In genomic region chr5:139378271-139378556, GRCm38 (mm10) we compare ENCODE assay signal across 12 mouse cellular contexts. TPM values are rescaled to one million over a fixed set of nuclear protein-coding genes. Genes with fewer than 3 reads are reported as not detected.
A peak's percentile ranks its signal among the peaks of the same experiment; 100 is the strongest.
DNase-seq lines count a peak whose midpoint lies in the region; ATAC-seq lines count a peak whose summit lies in the region.
"Had no signal": no experiment of that assay in that cellular context is flagged by ENCODE, and none has a peak within 500 bp of the region (broad histone marks: within the 10 kb centered on the region; RNA-seq: fewer than 3 reads in every experiment).

No protein-coding gene starts in this region.

- no peaks in the 10 kb centered on the region for H3K27me3 ChIP-seq in hindbrain, embryonic 13.5 days
- 0 out of 2 replicates have a peak, but pooled peaks cover 9% of the 10 kb centered on the region for H3K27me3 ChIP-seq in hindbrain, embryonic 12.5 days
- H3K27me3 ChIP-seq in midbrain, embryonic 10.5 days (ENCODE audit: low read depth, poor library complexity, severe bottlenecking): 0 out of 2 replicates have a peak, but pooled peaks cover 5% of the 10 kb centered on the region
- no peaks in the 10 kb centered on the region for H3K27me3 ChIP-seq in midbrain, embryonic 16.5 days (ENCODE audit: control insufficient read depth, insufficient read depth, low read depth, low read length)
- H3K27me3 ChIP-seq in limb, embryonic 15.5 days: no peaks in the 10 kb centered on the region

- ATAC-seq in hindbrain, embryonic 13.5 days (ENCODE audit: low FRiP score): no peak
- ATAC-seq in hindbrain, embryonic 12.5 days (ENCODE audit: low FRiP score): no peak
- ATAC-seq in midbrain, embryonic 16.5 days: no peak
- no peak for ATAC-seq in limb, embryonic 15.5 days (ENCODE audit: insufficient number of reproducible peaks, low FRiP score, low TSS enrichment, low read depth)

- WGBS in hindbrain, embryonic 13.5 days: 85% methylated on average over 7 of the region's 7 CpGs
- 87% methylated on average over 7 of the region's 7 CpGs for WGBS in hindbrain, embryonic 12.5 days
- 94% methylated on average over 7 of the region's 7 CpGs for WGBS in midbrain, embryonic 10.5 days
- 90% methylated on average over 7 of the region's 7 CpGs for WGBS in midbrain, embryonic 16.5 days
- WGBS in limb, embryonic 15.5 days: 80% methylated on average over 7 of the region's 7 CpGs

- no peak overlapping the region for H3K4me3 ChIP-seq in hindbrain, embryonic 13.5 days
- no peak overlapping the region for H3K4me3 ChIP-seq in hindbrain, embryonic 12.5 days
- H3K4me3 ChIP-seq in midbrain, embryonic 10.5 days: no peak overlapping the region
- no peak overlapping the region for H3K4me3 ChIP-seq in midbrain, embryonic 16.5 days (ENCODE audit: low read depth, low read length)
- H3K4me3 ChIP-seq in limb, embryonic 15.5 days: no peak overlapping the region
- H3K4me3 ChIP-seq: midbrain, embryonic 12.5 days had no signal

- peak overlapping the region; percentile 27 for H3K27ac ChIP-seq in hindbrain, embryonic 13.5 days
- H3K27ac ChIP-seq in hindbrain, embryonic 12.5 days: no peak overlapping the region; the same call in 1 of the 2 replicates
- H3K27ac ChIP-seq in midbrain, embryonic 10.5 days (replicated peaks): peak overlapping the region; percentile 85; the same call in 1 of the 2 replicates
- H3K27ac ChIP-seq in midbrain, embryonic 16.5 days (ENCODE audit: low read length): no peak overlapping the region
- peak overlapping the region; percentile 75 for H3K27ac ChIP-seq in limb, embryonic 15.5 days

- H3K4me1 ChIP-seq in hindbrain, embryonic 13.5 days (replicated peaks): peaks cover 52% of the 10 kb centered on the region
- peaks cover 39% of the 10 kb centered on the region for H3K4me1 ChIP-seq in hindbrain, embryonic 12.5 days
- H3K4me1 ChIP-seq in midbrain, embryonic 10.5 days: peaks cover 54% of the 10 kb centered on the region
- H3K4me1 ChIP-seq in midbrain, embryonic 16.5 days (ENCODE audit: control insufficient read depth, insufficient read depth, low read length): peaks cover 10% of the 10 kb centered on the region; the same call in 1 of the 2 replicates
- peaks cover 57% of the 10 kb centered on the region for H3K4me1 ChIP-seq in limb, embryonic 15.5 days

- no peak for DNase-seq in midbrain, embryonic 10.5 days (ENCODE audit: low spot score)
- no peak for DNase-seq in urinary bladder, postnatal 25 days (ENCODE audit: low spot score)
- no peak for DNase-seq in layer of hippocampus, postnatal 25 days (ENCODE audit: extremely low spot score in 1 of 2, low spot score in 1 of 2)
- DNase-seq: right cerebral cortex, postnatal 25 days had no signal

- H3K4me2 ChIP-seq in hindbrain, embryonic 13.5 days: no peak overlapping the region
- no peak overlapping the region for H3K4me2 ChIP-seq in hindbrain, embryonic 12.5 days (replicated peaks)
- H3K4me2 ChIP-seq in midbrain, embryonic 16.5 days (ENCODE audit: low read length): no peak overlapping the region
- H3K4me2 ChIP-seq in limb, embryonic 15.5 days: no peak overlapping the region
- H3K4me2 ChIP-seq: midbrain, embryonic 12.5 days had no signal

- H3K9ac ChIP-seq in hindbrain, embryonic 13.5 days: peak overlapping the region; percentile 5; the same call in 1 of the 2 replicates
- H3K9ac ChIP-seq in hindbrain, embryonic 12.5 days: no peak overlapping the region
- H3K9ac ChIP-seq in midbrain, embryonic 16.5 days (ENCODE audit: low read depth, low read length): no peak overlapping the region
- H3K9ac ChIP-seq in limb, embryonic 15.5 days: no peak overlapping the region
- H3K9ac ChIP-seq: midbrain, embryonic 12.5 days had no signal

- no peaks in the 10 kb centered on the region for H3K9me3 ChIP-seq in hindbrain, embryonic 13.5 days
- H3K9me3 ChIP-seq in hindbrain, embryonic 12.5 days (replicated peaks): no peaks in the 10 kb centered on the region
- H3K9me3 ChIP-seq in midbrain, embryonic 10.5 days (replicated peaks): no peaks in the 10 kb centered on the region
- H3K9me3 ChIP-seq in midbrain, embryonic 16.5 days (replicated peaks; ENCODE audit: control insufficient read depth, low read length, poor library complexity, severe bottlenecking): no peaks in the 10 kb centered on the region
- H3K9me3 ChIP-seq in limb, embryonic 15.5 days: no peaks in the 10 kb centered on the region
- H3K9me3 ChIP-seq: midbrain, embryonic 12.5 days had no signal

- H3K36me3 ChIP-seq in hindbrain, embryonic 13.5 days: no peaks in the 10 kb centered on the region
- H3K36me3 ChIP-seq in hindbrain, embryonic 12.5 days: no peaks in the 10 kb centered on the region
- no peaks in the 10 kb centered on the region for H3K36me3 ChIP-seq in midbrain, embryonic 10.5 days
- no peaks in the 10 kb centered on the region for H3K36me3 ChIP-seq in midbrain, embryonic 16.5 days (ENCODE audit: control insufficient read depth, insufficient read depth, low read length)
- H3K36me3 ChIP-seq in limb, embryonic 15.5 days: no peaks in the 10 kb centered on the region
- H3K36me3 ChIP-seq: midbrain, embryonic 12.5 days had no signal

RNA-seq across cellular contexts. Expression of gene Gpr146, which starts 0.7 kb away (rescaled TPM):
- 1.6 and 2.4 TPM in 2 replicates for polyA plus RNA-seq in hindbrain, embryonic 13.5 days (2015; fragmentation: Nextera tagmentation; extraction: Ambion mirVana)
- 1.8 and 2.4 TPM in 2 replicates for polyA plus RNA-seq in hindbrain, embryonic 12.5 days (2016; fragmentation: Nextera tagmentation; extraction: Ambion mirVana)
- 1.7 and 2.0 TPM in 2 replicates for polyA plus RNA-seq in midbrain, embryonic 10.5 days (2016; fragmentation: Nextera tagmentation; extraction: Ambion mirVana)
- polyA plus RNA-seq in midbrain, embryonic 16.5 days (2015; fragmentation: Nextera tagmentation; extraction: Ambion mirVana): 2.5 and 2.9 TPM in 2 replicates
- 2.6 and 3.1 TPM in 2 replicates for polyA plus RNA-seq in limb, embryonic 15.5 days (2015; fragmentation: Nextera tagmentation; extraction: Ambion mirVana)
- 10 to 100 TPM; 12.7 to 13.1 TPM for total RNA-seq in layer of hippocampus, postnatal 25 days (2021)

RNA-seq across cellular contexts. Expression of gene Cyp2w1, which starts 25.8 kb away (rescaled TPM):
- polyA plus RNA-seq in hindbrain, embryonic 13.5 days (2015; fragmentation: Nextera tagmentation; extraction: Ambion mirVana): not detected in 2 replicates
- polyA plus RNA-seq in hindbrain, embryonic 12.5 days (2016; fragmentation: Nextera tagmentation; extraction: Ambion mirVana): 0.41 and 0.46 TPM in 2 replicates
- not detected in 2 replicates for polyA plus RNA-seq in midbrain, embryonic 10.5 days (2016; fragmentation: Nextera tagmentation; extraction: Ambion mirVana)
- not detected in 2 replicates for polyA plus RNA-seq in midbrain, embryonic 16.5 days (2015; fragmentation: Nextera tagmentation; extraction: Ambion mirVana)
- 22.8 and 23.5 TPM in 2 replicates for polyA plus RNA-seq in limb, embryonic 15.5 days (2015; fragmentation: Nextera tagmentation; extraction: Ambion mirVana)
- not detected for total RNA-seq in layer of hippocampus, postnatal 25 days (2021)
- total RNA-seq: hindbrain, postnatal 0 days had no signal
- polyA plus RNA-seq: activated CD4-positive, CD25-positive, alpha-beta regulatory T cell, adult 4 months; hindbrain, postnatal 0 days; neural tube, embryonic 14.5 days had no signal

RNA-seq across cellular contexts. Expression of gene C130050O18Rik, which starts 26.9 kb away (rescaled TPM):
- polyA plus RNA-seq in hindbrain, embryonic 13.5 days (2015; fragmentation: Nextera tagmentation; extraction: Ambion mirVana): 0.13 and 0.22 TPM in 2 replicates
- polyA plus RNA-seq in hindbrain, embryonic 12.5 days (2016; fragmentation: Nextera tagmentation; extraction: Ambion mirVana): 0.45 and 0.90 TPM in 2 replicates
- 0.32 and 0.39 TPM in 2 replicates for polyA plus RNA-seq in midbrain, embryonic 10.5 days (2016; fragmentation: Nextera tagmentation; extraction: Ambion mirVana)
- 0.14 and 0.39 TPM in 2 replicates for polyA plus RNA-seq in midbrain, embryonic 16.5 days (2015; fragmentation: Nextera tagmentation; extraction: Ambion mirVana)
- polyA plus RNA-seq in limb, embryonic 15.5 days (2015; fragmentation: Nextera tagmentation; extraction: Ambion mirVana): 7.1 and 10.4 TPM in 2 replicates
- under 1 TPM; 0.25 to 0.33 TPM for total RNA-seq in layer of hippocampus, postnatal 25 days (2021)
- total RNA-seq: hindbrain, postnatal 0 days had no signal
- polyA plus RNA-seq: activated CD4-positive, CD25-positive, alpha-beta regulatory T cell, adult 4 months had no signal

RNA-seq across cellular contexts. Expression of gene Cox19, which starts 27.0 kb away (rescaled TPM):
- polyA plus RNA-seq in hindbrain, embryonic 13.5 days (2015; fragmentation: Nextera tagmentation; extraction: Ambion mirVana): 116 and 124 TPM in 2 replicates
- polyA plus RNA-seq in hindbrain, embryonic 12.5 days (2016; fragmentation: Nextera tagmentation; extraction: Ambion mirVana): 107 and 117 TPM in 2 replicates
- polyA plus RNA-seq in midbrain, embryonic 10.5 days (2016; fragmentation: Nextera tagmentation; extraction: Ambion mirVana): 123 and 134 TPM in 2 replicates
- 102 and 105 TPM in 2 replicates for polyA plus RNA-seq in midbrain, embryonic 16.5 days (2015; fragmentation: Nextera tagmentation; extraction: Ambion mirVana)
- polyA plus RNA-seq in limb, embryonic 15.5 days (2015; fragmentation: Nextera tagmentation; extraction: Ambion mirVana): 90.6 and 94.2 TPM in 2 replicates
- 10 to 100 TPM; 66.7 to 67.9 TPM for total RNA-seq in layer of hippocampus, postnatal 25 days (2021)

RNA-seq across cellular contexts. Expression of gene Gper1, which starts 44.7 kb away (rescaled TPM):
- polyA plus RNA-seq in hindbrain, embryonic 13.5 days (2015; fragmentation: Nextera tagmentation; extraction: Ambion mirVana): 7.6 and 7.9 TPM in 2 replicates
- polyA plus RNA-seq in hindbrain, embryonic 12.5 days (2016; fragmentation: Nextera tagmentation; extraction: Ambion mirVana): 5.0 TPM in 2 replicates
- polyA plus RNA-seq in midbrain, embryonic 10.5 days (2016; fragmentation: Nextera tagmentation; extraction: Ambion mirVana): 0.77 and 2.5 TPM in 2 replicates
- polyA plus RNA-seq in midbrain, embryonic 16.5 days (2015; fragmentation: Nextera tagmentation; extraction: Ambion mirVana): 9.4 TPM in 2 replicates
- polyA plus RNA-seq in limb, embryonic 15.5 days (2015; fragmentation: Nextera tagmentation; extraction: Ambion mirVana): 5.7 and 7.3 TPM in 2 replicates
- total RNA-seq in layer of hippocampus, postnatal 25 days (2021): 1 to 10 TPM; 2.3 to 2.8 TPM
- polyA plus RNA-seq: activated CD4-positive, CD25-positive, alpha-beta regulatory T cell, adult 4 months had no signal

Comparison
In these comparisons a context has a peak if more than half of its experiments do, and no peak if none do; other contexts are left out.
1. H3K27ac ChIP-seq: peak in hindbrain, embryonic 13.5 days (single experiment), midbrain, embryonic 10.5 days (single experiment) and limb, embryonic 15.5 days (single experiment); none in hindbrain, embryonic 12.5 days (single experiment) and midbrain, embryonic 16.5 days (single experiment).
2. RNA of gene Cyp2w1, which starts 25.8 kb away (polyA plus RNA-seq): 22.8 to 23.5 TPM in limb, embryonic 15.5 days; 0.41 to 0.46 TPM in hindbrain, embryonic 12.5 days, not detected in hindbrain, embryonic 13.5 days, not detected in midbrain, embryonic 10.5 days and not detected in midbrain, embryonic 16.5 days; every median in the first group is over 10 times any median in the second.